Mouse (Mus musculus) erythroblast, adult 5-6 weeks (primary cell): Measurements from ENCODE around the gene Mms19. TPM values are rescaled to one million over a fixed set of nuclear protein-coding genes. Genes with fewer than 3 reads are reported as not detected.

Source experiments
- ATAC-seq: replicated peaks from 2 replicates; pipeline ENCODE4 v1.8.0; 2016; ENCODE audit warnings: moderate number of reproducible peaks, mild to moderate bottlenecking, moderate TSS enrichment, inconsistent platforms; ENCODE audit not compliant: poor library complexity, low FRiP score, severe bottlenecking
- total RNA-seq, 2 experiments: library from RNA; stranded (forward) in 1 of 2; stranded (reverse) in 1 of 2; fragments of 150-400 nt in 1 of 2; fragments of 200-764, 138-1000 nt in 1 of 2; gene quantifications; 2 replicates each; pipeline versions ENCODE4 v1.2.3 to v1.2.4; 2015 to 2017; ENCODE audit warnings: low replicate concordance in 2 of 2

The Mms19 gene
- total RNA-seq, 2 experiments from 2014 or later, result 10.0 to 13.9 TPM

- no peak for ATAC-seq
Observed at GRCm38 (mm10) chr19:41999688-42000283, 18.8 kb upstream of the Mms19 start.

- no peak for ATAC-seq
Observed at GRCm38 (mm10) chr19:41998770-41999548, 18.0 kb upstream of the Mms19 start.

GRCm38 (mm10) chr19:41997090-41997489 is 16.1 kb upstream of the Mms19 start:
- no peak for ATAC-seq

DNA sequence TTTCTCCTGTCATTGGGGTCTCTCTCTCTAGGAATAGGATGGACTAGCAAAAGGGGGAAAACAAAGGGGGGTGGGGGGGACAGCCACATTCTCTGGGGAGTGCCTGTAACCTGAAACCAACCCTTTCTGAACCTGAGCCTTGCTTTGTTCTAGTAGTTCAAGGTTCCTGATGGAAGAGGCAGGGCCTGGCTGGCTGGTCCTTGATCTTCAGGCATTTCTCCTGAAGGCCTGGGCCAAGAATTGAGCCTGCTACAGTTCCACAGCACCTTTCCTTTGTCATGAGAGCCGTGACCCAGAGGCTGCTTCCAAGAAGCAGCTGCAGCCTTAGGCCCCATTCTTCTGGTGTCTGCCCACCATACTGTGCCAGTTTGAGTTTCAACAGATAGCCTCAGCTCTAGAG is 14.5 kb upstream of the Mms19 start:
- no peak for ATAC-seq

DNA sequence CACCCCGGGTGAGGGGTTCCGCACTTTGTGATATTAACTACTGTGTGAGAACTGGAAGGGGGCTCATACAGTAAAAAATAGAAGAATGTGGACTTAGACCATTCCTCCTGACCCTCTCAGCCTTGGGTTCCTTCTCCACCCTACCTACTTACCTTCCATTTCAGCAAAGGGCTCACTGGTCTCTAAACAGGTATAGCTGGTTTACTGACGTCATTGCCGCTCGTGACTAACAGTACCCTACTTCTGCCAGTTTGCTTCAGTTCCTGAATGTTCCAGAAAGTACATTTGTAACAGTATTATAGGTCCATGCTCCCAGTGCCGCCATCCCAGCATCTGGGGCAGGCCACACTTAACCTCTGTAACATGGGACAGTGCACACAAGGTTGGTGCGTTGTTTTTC is 13.1 kb upstream of the Mms19 start:
- no peak for ATAC-seq

DNA sequence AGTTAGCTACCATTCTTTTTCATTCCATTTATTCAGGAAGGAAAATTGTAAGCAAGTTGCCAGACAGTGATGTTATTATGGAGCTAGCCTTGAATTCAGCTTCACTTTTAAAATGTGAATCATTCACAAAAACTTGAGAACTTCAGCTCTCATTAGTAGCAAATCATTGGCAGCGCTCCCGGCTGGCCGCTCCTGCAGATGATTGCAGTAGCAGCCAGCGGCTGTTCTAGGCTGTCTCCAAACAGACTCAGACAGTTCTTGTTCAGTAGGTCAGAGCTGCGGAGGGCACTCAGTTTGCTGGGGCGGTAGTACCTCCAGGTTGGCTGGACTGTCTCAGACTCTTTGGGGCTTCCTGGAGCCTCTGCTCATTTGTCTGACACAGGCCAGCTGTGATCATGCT is 12.5 kb upstream of the Mms19 start:
- ATAC-seq, result no peak

DNA sequence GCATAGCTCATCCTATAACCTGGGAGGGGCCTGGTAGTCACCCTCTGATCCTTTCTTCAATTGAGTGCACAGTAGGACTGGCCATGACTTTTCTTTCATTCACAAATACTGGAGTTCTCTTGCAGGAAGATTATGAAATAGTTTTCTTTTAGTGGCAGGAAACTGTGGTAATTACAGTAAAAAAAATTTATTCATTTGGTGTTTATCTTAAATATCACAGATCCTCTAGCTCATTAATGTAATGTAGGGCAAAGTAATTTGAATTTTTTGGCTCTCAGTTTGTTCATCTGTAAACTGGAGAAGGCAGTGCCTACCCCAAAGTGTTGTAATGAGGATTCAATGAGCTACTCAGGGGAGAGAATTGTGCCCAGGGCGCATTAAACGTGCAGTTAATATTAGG is 12.0 kb upstream of the Mms19 start:
- no peak for ATAC-seq

GRCm38 (mm10) chr19:41991926-41992477 is 11.0 kb upstream of the Mms19 start:
- no peak for ATAC-seq

GRCm38 (mm10) chr19:41989810-41990209 is 8.9 kb upstream of the Mms19 start:
- ATAC-seq, result no peak

GRCm38 (mm10) chr19:41987206-41987605 is 6.2 kb upstream of the Mms19 start:
- ATAC-seq, result no peak

- ATAC-seq, result no peak
Observed at GRCm38 (mm10) chr19:41985994-41986393, 5.0 kb upstream of the Mms19 start.

DNA sequence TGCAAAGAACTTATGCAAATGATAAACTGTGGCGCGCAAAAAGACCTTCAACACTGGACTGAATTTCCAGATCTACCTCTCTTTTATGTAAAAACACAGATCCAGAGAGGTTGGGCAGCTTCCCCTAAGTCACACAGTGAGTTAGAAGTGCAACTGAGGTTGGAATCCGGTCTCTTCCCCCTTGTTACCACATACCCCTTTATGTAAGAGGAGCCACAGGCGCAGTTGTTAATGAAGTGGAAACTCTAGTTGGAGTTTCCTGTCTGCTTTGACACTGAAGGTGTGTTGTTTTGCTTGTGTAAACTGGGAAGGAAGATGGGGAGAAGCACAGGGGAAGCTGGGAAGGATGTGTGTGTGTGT is 1.8 kb upstream of the Mms19 start:
- ATAC-seq, result no peak

GRCm38 (mm10) chr19:41981931-41982790 is 1.2 kb upstream of the Mms19 start:
- no peak for ATAC-seq

DNA sequence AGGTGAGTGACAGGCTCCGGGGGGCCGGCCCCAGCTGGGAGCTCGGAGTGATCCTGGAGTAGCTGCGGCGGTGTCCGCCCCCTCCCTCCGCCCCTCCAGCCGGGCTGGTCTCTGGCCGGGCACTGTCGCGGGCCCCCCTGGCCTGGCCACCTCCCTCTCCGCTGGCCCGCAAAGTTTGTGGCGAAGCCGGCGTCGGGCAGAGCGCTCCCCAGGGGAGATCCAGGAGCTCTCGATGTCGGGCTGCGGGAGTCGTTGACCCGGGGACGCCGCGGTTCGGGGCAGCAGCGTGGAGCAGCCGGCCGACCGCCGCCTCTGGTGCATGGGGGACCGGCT is 604 bp upstream of the Mms19 start, which contains the start of gene Ubtd1:
TSS of gene Ubtd1 (plus strand) at position 169 of the 333 bp plus-strand sequence.
- ATAC-seq, result no peak

- ATAC-seq, result peak; percentile 36
Observed at GRCm38 (mm10) chr19:41980422-41980818, 537 bp downstream of the Mms19 start.

- 0 out of 2 replicates have a peak, but pooled peaks have one; percentile 31 for ATAC-seq
Observed at GRCm38 (mm10) chr19:41973891-41974794, 6.8 kb downstream of the Mms19 start.

GRCm38 (mm10) chr19:41969618-41970017 is 11.3 kb downstream of the Mms19 start:
- no peak for ATAC-seq

DNA sequence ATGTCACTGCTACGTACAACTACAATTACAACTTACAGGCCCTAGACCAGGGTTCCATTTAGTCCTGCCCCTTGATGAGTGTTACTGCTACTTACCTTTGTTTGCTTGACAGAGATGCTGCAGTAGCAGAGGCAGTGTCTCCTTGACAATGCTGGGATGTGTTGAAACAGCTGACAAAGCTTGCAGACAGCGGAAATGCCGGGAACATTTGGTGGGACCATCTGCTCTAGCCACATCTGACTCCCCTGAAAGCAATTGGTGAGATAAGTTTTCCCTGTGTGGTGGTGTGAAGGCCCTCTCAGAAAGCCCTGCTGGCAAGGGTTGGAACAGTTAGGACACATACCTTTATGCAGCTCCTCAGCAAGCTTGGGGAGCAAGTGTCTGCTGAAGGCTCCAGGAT is 27.4 kb downstream of the Mms19 start:
- ATAC-seq, result no peak

GRCm38 (mm10) chr19:41952287-41952686 is 28.7 kb downstream of the Mms19 start:
- no peak for ATAC-seq
